Mouse (Mus musculus) hindbrain, embryonic 16.5 days (tissue): ENCODE data around the gene Neurl3. TPM values are rescaled to one million over a fixed set of nuclear protein-coding genes. Genes with fewer than 3 reads are reported as not detected.

Experiments used
- ATAC-seq: fragments of 200-750 bp; cut with Nextera tagmentation; 2 replicates; pipeline ENCODE4 v1.8.0; 2017; ENCODE audit warnings: moderate TSS enrichment, moderate library complexity
- H3K27ac ChIP-seq: fragments of 300-500 bp; sonication (generic); 2 replicates; pipeline ENCODE4 v1.5.1; 2014; ENCODE audit warnings: low read depth, mild to moderate bottlenecking, control low read depth, low read length, moderate library complexity
- H3K27me3 ChIP-seq: fragments of 300-500 bp; sonication (generic); replicated peaks from 2 replicates; pipeline ENCODE4 v1.6.1; 2014; ENCODE audit warnings: low read length; ENCODE audit not compliant: control insufficient read depth, insufficient read depth
- H3K36me3 ChIP-seq: fragments of 300-500 bp; sonication (generic); 2 replicates; pipeline ENCODE4 v1.6.1; 2014; ENCODE audit warnings: mild to moderate bottlenecking, low read length, moderate library complexity, mixed read lengths; ENCODE audit not compliant: control insufficient read depth, insufficient read depth
- H3K4me1 ChIP-seq: fragments of 300-500 bp; sonication (generic); 2 replicates; pipeline ENCODE4 v1.6.1; 2014; ENCODE audit warnings: low read depth, low read length; ENCODE audit not compliant: control insufficient read depth, insufficient read depth
- H3K4me2 ChIP-seq: fragments of 300-500 bp; sonication (generic); 2 replicates; pipeline ENCODE4 v1.6.1; 2014; ENCODE audit warnings: mild to moderate bottlenecking, low read length, control low read depth, moderate library complexity
- H3K4me3 ChIP-seq: fragments of 300-500 bp; sonication (generic); 2 replicates; pipeline ENCODE4 v1.5.1; 2014; ENCODE audit warnings: mild to moderate bottlenecking, low read length, control low read depth, moderate library complexity
- H3K9ac ChIP-seq: fragments of 300-500 bp; sonication (generic); 2 replicates; pipeline ENCODE4 v1.6.1; 2014; ENCODE audit warnings: low read depth, mild to moderate bottlenecking, control low read depth, low read length, moderate library complexity
- H3K9me3 ChIP-seq: fragments of 300-500 bp; sonication (generic); 2 replicates; pipeline ENCODE4 v1.6.1; 2014; ENCODE audit warnings: mild to moderate bottlenecking, low read length, moderate library complexity; ENCODE audit not compliant: control insufficient read depth
- WGBS: fragments of 180-500 bp; shearing (Covaris S2); extraction: QIAGEN DNeasy Blood & Tissue Kit; methylation state at CpG from one replicate; pipeline ENCODE4 v1.1.7; 2014; 5-methylcytosine and 5-hydroxymethylcytosine counted together
- polyA plus RNA-seq: library from polyadenylated mRNA; unstranded; fragments of >200 nt; fragmentation: Nextera tagmentation; extraction: Ambion mirVana; gene quantifications from 2 replicates; pipeline ENCODE4 v1.2.1, GENCODE M21; 2015

Gene Neurl3
- polyA plus RNA-seq, 1 experiment from 2014 or later, result 2.0 TPM

- Histone ChIP-seq H3K36me3 (no peaks in the 10 kb centered on the region), H3K4me2 (no peak overlapping the region), H3K9ac (no peak overlapping the region), H3K27ac (no peak overlapping the region), H3K4me3 (no peak overlapping the region), H3K27me3 (no peaks in the 10 kb centered on the region), H3K9me3 (no peaks in the 10 kb centered on the region), H3K4me1 (peaks cover 19% of the 10 kb centered on the region)
- no peak for ATAC-seq
- WGBS, result 77% methylated on average over 15 of the region's 15 CpGs
Observed at GRCm38 (mm10) chr1:36241903-36242429, 32.5 kb downstream of the Neurl3 start.

GRCm38 (mm10) chr1:36240176-36240575, 34.3 kb downstream of the Neurl3 start:
- Histone ChIP-seq H3K36me3 (no peaks in the 10 kb centered on the region), H3K9ac (no peak overlapping the region), H3K27ac (no peak overlapping the region), H3K4me3 (no peak overlapping the region), H3K9me3 (no peaks in the 10 kb centered on the region), H3K4me1 (peaks cover 19% of the 10 kb centered on the region), H3K27me3 (no peaks in the 10 kb centered on the region), H3K4me2 (no peak overlapping the region)
- WGBS, result 53% methylated on average over 6 of the region's 6 CpGs
- ATAC-seq, result no peak

GRCm38 (mm10) chr1:36239396-36239795, 35.1 kb downstream of the Neurl3 start:
- Histone ChIP-seq H3K9ac (no peak overlapping the region), H3K4me3 (no peak overlapping the region), H3K27ac (no peak overlapping the region), H3K4me2 (no peak overlapping the region), H3K36me3 (no peaks in the 10 kb centered on the region), H3K9me3 (no peaks in the 10 kb centered on the region), H3K4me1 (peaks cover 19% of the 10 kb centered on the region), H3K27me3 (no peaks in the 10 kb centered on the region)
- ATAC-seq, result no peak
- 89% methylated on average over 10 of the region's 10 CpGs for WGBS

GRCm38 (mm10) chr1:36235855-36236254, 38.6 kb downstream of the Neurl3 start:
- no peak for ATAC-seq
- WGBS, result 77% methylated on average over 2 of the region's 2 CpGs
- Histone ChIP-seq H3K9ac (no peak overlapping the region), H3K36me3 (peaks cover 9% of the 10 kb centered on the region), H3K4me2 (no peak overlapping the region), H3K4me1 (no peaks in the 10 kb centered on the region), H3K27ac (no peak overlapping the region), H3K4me3 (no peak overlapping the region), H3K27me3 (no peaks in the 10 kb centered on the region), H3K9me3 (no peaks in the 10 kb centered on the region)

DNA sequence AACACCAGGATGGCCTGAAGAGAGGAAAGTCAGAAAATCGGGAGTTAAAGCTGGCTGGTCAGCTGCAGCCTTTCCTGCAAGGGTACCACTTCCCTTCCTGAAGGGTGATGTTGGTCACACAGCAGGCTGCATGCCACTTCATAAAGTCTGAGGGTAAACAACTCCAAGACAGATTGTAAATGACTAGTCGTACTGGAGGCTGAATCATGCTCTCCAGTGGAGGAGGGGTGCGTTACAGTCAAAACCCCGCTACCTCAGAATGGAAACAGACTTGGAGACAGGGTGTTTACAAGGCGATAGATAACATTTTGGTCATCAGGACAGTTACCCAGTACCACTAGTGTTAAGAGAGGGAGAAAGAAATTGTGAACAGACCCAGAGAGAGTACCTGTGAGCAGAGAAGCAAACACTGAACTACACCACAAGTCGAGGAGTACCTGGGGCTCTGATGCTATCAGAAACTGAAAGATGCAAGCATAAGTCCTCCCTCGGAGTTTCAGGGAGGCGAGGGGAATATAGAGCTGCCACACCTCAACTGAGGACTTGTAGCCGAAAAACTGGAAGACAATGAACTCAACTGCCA, 39.3 kb downstream of the Neurl3 start:
- no peak overlapping the region for H3K27ac ChIP-seq
- H3K4me3 ChIP-seq, result no peak overlapping the region
- H3K4me2 ChIP-seq, result no peak overlapping the region
- no peak overlapping the region for H3K9ac ChIP-seq
- peaks cover 9% of the 10 kb centered on the region for H3K36me3 ChIP-seq
- ATAC-seq, result no peak
- 85% methylated on average over 9 of the region's 9 CpGs for WGBS
- H3K27me3 ChIP-seq, result no peaks in the 10 kb centered on the region
- no peaks in the 10 kb centered on the region for H3K4me1 ChIP-seq
- no peaks in the 10 kb centered on the region for H3K9me3 ChIP-seq

- H3K27ac ChIP-seq, result no peak overlapping the region
- peaks cover 9% of the 10 kb centered on the region for H3K36me3 ChIP-seq
- no peak overlapping the region for H3K4me3 ChIP-seq
- H3K27me3 ChIP-seq, result no peaks in the 10 kb centered on the region
- no peak overlapping the region for H3K9ac ChIP-seq
- H3K9me3 ChIP-seq, result no peaks in the 10 kb centered on the region
- ATAC-seq, result no peak
- 92% methylated on average over 6 of the region's 6 CpGs for WGBS
- H3K4me2 ChIP-seq, result no peak overlapping the region
- no peaks in the 10 kb centered on the region for H3K4me1 ChIP-seq
Observed at GRCm38 (mm10) chr1:36233218-36233617, 41.3 kb downstream of the Neurl3 start.

DNA sequence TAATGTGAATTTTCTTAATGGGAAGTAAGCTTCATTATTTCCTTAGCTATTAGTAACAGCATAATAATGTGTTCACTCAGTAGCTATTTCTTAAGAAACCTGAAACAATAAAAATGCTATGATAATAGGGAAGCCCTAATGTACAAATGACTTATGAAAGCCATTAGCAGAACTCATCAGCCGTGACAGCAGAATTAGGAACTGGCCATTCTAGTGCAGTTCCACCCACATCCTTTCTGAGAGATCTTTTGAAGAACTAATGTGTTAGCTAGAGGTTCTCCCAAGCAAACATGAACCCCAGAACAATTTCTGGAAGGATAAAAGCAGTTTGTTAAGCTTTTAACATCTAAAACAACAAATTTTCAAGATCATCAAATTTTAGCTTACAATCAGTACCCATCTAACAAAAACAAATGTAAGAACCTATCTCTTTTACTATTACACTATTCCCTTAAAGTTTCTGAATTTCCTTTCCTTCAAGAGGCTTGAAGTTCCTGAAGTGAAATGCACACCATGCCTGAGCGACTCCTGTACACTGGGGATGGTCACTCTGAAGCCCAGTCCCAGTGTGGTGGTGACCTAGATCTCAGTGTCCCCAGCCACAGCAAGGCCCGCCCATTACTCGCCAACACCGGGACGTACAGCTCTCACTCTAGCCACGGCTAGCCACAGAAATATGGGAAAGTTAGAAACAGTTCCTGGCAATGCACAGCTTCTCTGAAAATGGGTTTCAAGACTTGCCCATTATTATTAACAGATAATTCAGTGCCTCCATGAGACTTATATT, 43.4 kb downstream of the Neurl3 start:
- H3K9me3 ChIP-seq, result no peaks in the 10 kb centered on the region
- no peak overlapping the region for H3K4me3 ChIP-seq
- WGBS, result 87% methylated on average over 7 of the region's 7 CpGs
- no peak overlapping the region for H3K4me2 ChIP-seq
- no peaks in the 10 kb centered on the region for H3K4me1 ChIP-seq
- no peaks in the 10 kb centered on the region for H3K27me3 ChIP-seq
- ATAC-seq, result no peak
- no peak overlapping the region for H3K27ac ChIP-seq
- H3K36me3 ChIP-seq, result peaks cover 9% of the 10 kb centered on the region
- no peak overlapping the region for H3K9ac ChIP-seq

- Histone ChIP-seq H3K9me3 (no peaks in the 10 kb centered on the region), H3K4me1 (no peaks in the 10 kb centered on the region), H3K27ac (no peak overlapping the region), H3K4me2 (no peak overlapping the region), H3K27me3 (no peaks in the 10 kb centered on the region), H3K4me3 (no peak overlapping the region), H3K36me3 (peaks cover 8% of the 10 kb centered on the region), H3K9ac (no peak overlapping the region)
- 90% methylated on average over 9 of the region's 9 CpGs for WGBS
- no peak for ATAC-seq
Observed at GRCm38 (mm10) chr1:36228461-36228860, 46.0 kb downstream of the Neurl3 start.

- WGBS, result 88% methylated on average over 3 of the region's 3 CpGs
- H3K9ac ChIP-seq, result no peak overlapping the region
- H3K4me2 ChIP-seq, result no peak overlapping the region
- peaks cover 12% of the 10 kb centered on the region for H3K36me3 ChIP-seq
- H3K4me1 ChIP-seq, result no peaks in the 10 kb centered on the region
- H3K9me3 ChIP-seq, result no peaks in the 10 kb centered on the region
- ATAC-seq, result no peak
- no peak overlapping the region for H3K27ac ChIP-seq
- no peak overlapping the region for H3K4me3 ChIP-seq
- no peaks in the 10 kb centered on the region for H3K27me3 ChIP-seq
Observed at GRCm38 (mm10) chr1:36224648-36225047, 49.8 kb downstream of the Neurl3 start.
